ENCODE assay signal across 29 mouse cellular contexts in genomic region chr14:106379645-106380044, GRCm38 (mm10).
DNase-seq lines count a peak whose midpoint lies in the region; ATAC-seq and TF ChIP-seq lines count a peak whose summit lies in the region.
"Had no signal": no experiment of that assay in that cellular context is flagged by ENCODE, and none has a peak within 500 bp of the region (broad histone marks: within the 10 kb centered on the region; RNA-seq: fewer than 3 reads in every experiment).

No protein-coding gene starts in this region.

- no peaks in the 10 kb centered on the region for H3K4me1 ChIP-seq in heart, embryonic 15.5 days (replicated peaks)
- H3K4me1 ChIP-seq in kidney, embryonic 16.5 days (ENCODE audit: insufficient read depth, low read length), result 0 out of 2 replicates have a peak, but pooled peaks cover 3% of the 10 kb centered on the region
- H3K4me1 ChIP-seq in limb, embryonic 14.5 days (ENCODE audit: control insufficient read depth, insufficient read depth, low read length), result 0 out of 2 replicates have a peak, but pooled peaks cover 2% of the 10 kb centered on the region
- H3K4me1 ChIP-seq: embryonic facial prominence, embryonic 13.5 days; embryonic facial prominence, embryonic 15.5 days; forebrain, embryonic 10.5 days; forebrain, embryonic 12.5 days had no signal

- no peak for TF ChIP-seq CTCF in brain, embryonic 14.5 days (IDR thresholded peaks at IDR 0.05; ENCODE audit: borderline replicate concordance, extremely low read depth, insufficient read depth, insufficient read length)

- H3K4me2 ChIP-seq in heart, embryonic 15.5 days, result no peak overlapping the region
- no peak overlapping the region for H3K4me2 ChIP-seq in kidney, embryonic 16.5 days (replicated peaks; ENCODE audit: low read depth, low read length)
- no peak overlapping the region for H3K4me2 ChIP-seq in limb, embryonic 14.5 days (replicated peaks; ENCODE audit: low read depth, low read length, severe bottlenecking)
- H3K4me2 ChIP-seq: embryonic facial prominence, embryonic 13.5 days; embryonic facial prominence, embryonic 15.5 days; forebrain, embryonic 12.5 days had no signal

- no peaks in the 10 kb centered on the region for H3K27me3 ChIP-seq in heart, embryonic 15.5 days
- H3K27me3 ChIP-seq in kidney, embryonic 16.5 days (ENCODE audit: insufficient read depth, low read length), result no peaks in the 10 kb centered on the region
- H3K27me3 ChIP-seq in limb, embryonic 14.5 days (ENCODE audit: control insufficient read depth, insufficient read depth, low read length), result no peaks in the 10 kb centered on the region
- H3K27me3 ChIP-seq: CH12.LX; embryonic facial prominence, embryonic 13.5 days; embryonic facial prominence, embryonic 15.5 days; forebrain, embryonic 12.5 days had no signal

- H3K9me3 ChIP-seq in heart, embryonic 15.5 days (replicated peaks), result no peaks in the 10 kb centered on the region
- H3K9me3 ChIP-seq in kidney, embryonic 16.5 days (ENCODE audit: low read length), result no peaks in the 10 kb centered on the region
- no peaks in the 10 kb centered on the region for H3K9me3 ChIP-seq in limb, embryonic 14.5 days (ENCODE audit: control insufficient read depth, low read length)
- H3K9me3 ChIP-seq: embryonic facial prominence, embryonic 13.5 days; embryonic facial prominence, embryonic 15.5 days; forebrain, embryonic 10.5 days; forebrain, embryonic 12.5 days had no signal

- no peak overlapping the region for H3K9ac ChIP-seq in heart, embryonic 15.5 days
- H3K9ac ChIP-seq in kidney, embryonic 16.5 days (replicated peaks; ENCODE audit: low read length), result no peak overlapping the region
- no peak overlapping the region for H3K9ac ChIP-seq in limb, embryonic 14.5 days (ENCODE audit: low read depth, low read length, severe bottlenecking)
- H3K9ac ChIP-seq: embryonic facial prominence, embryonic 13.5 days; embryonic facial prominence, embryonic 15.5 days; forebrain, embryonic 12.5 days had no signal

- no peak for TF ChIP-seq POLR2A in brain, embryonic 14.5 days (IDR thresholded peaks at IDR 0.05; ENCODE audit: borderline replicate concordance, extremely low read depth, insufficient read depth, insufficient read length, poor library complexity, severe bottlenecking)
- no peak for TF ChIP-seq POLR2A in limb, embryonic 14.5 days (IDR thresholded peaks at IDR 0.05; ENCODE audit: borderline replicate concordance, extremely low read depth, insufficient read depth, insufficient read length)

- WGBS in heart, embryonic 15.5 days, result 74% methylated on average over 4 of the region's 4 CpGs
- WGBS in kidney, embryonic 16.5 days, result 60% methylated on average over 4 of the region's 4 CpGs
- 23% methylated on average over 4 of the region's 4 CpGs for WGBS in limb, embryonic 14.5 days

- H3K36me3 ChIP-seq in heart, embryonic 15.5 days, result no peaks in the 10 kb centered on the region
- H3K36me3 ChIP-seq in kidney, embryonic 16.5 days (ENCODE audit: insufficient read depth, low read length), result no peaks in the 10 kb centered on the region
- no peaks in the 10 kb centered on the region for H3K36me3 ChIP-seq in limb, embryonic 14.5 days (ENCODE audit: control insufficient read depth, insufficient read depth, low read length)
- H3K36me3 ChIP-seq: embryonic facial prominence, embryonic 13.5 days; embryonic facial prominence, embryonic 15.5 days; forebrain, embryonic 10.5 days; forebrain, embryonic 12.5 days; G1E had no signal

- DNase-seq in heart, adult 9 months (ENCODE audit: low spot score in 2 of 2), result no peak
- no peak for DNase-seq in kidney, postnatal 10 days
- peak; percentile 6 for DNase-seq in brain, embryonic 14.5 days (ENCODE audit: low read depth)
- peak; percentile 48 for DNase-seq in limb, embryonic 14.5 days (ENCODE audit: low spot score)
- DNase-seq: adrenal gland, adult 8-10 months; adrenal gland, postnatal 14 days; adrenal gland, postnatal 36 days; B cell, adult 2 months; cerebellum, adult 11 months; cerebellum, adult 18-20 months; cerebellum, adult 8-10 months; cerebellum, adult 9-11 months; cerebellum, postnatal 14 days; cerebellum, postnatal 36 days; embryo, embryonic 11 days had no signal

- no peak overlapping the region for H3K4me3 ChIP-seq in heart, embryonic 15.5 days
- no peak overlapping the region for H3K4me3 ChIP-seq in kidney, embryonic 16.5 days (ENCODE audit: low read length)
- H3K4me3 ChIP-seq in limb, embryonic 14.5 days (replicated peaks; ENCODE audit: low read length), result no peak overlapping the region
- H3K4me3 ChIP-seq: embryonic facial prominence, embryonic 13.5 days; embryonic facial prominence, embryonic 15.5 days; erythroblast, embryonic 14.5 days; forebrain, embryonic 10.5 days; forebrain, embryonic 12.5 days had no signal

- H3K27ac ChIP-seq in heart, embryonic 15.5 days, result 0 out of 2 replicates have a peak overlapping the region, but pooled peaks have one; percentile 34
- H3K27ac ChIP-seq in kidney, embryonic 16.5 days (ENCODE audit: low read length), result no peak overlapping the region
- no peak overlapping the region for H3K27ac ChIP-seq in limb, embryonic 14.5 days (replicated peaks; ENCODE audit: low read depth, low read length)
- H3K27ac ChIP-seq: embryonic facial prominence, embryonic 13.5 days; embryonic facial prominence, embryonic 15.5 days; forebrain, embryonic 10.5 days; forebrain, embryonic 12.5 days had no signal

- ATAC-seq in heart, embryonic 15.5 days (replicated peaks; ENCODE audit: insufficient number of reproducible peaks, insufficient read depth, low FRiP score, low read depth), result no peak
- ATAC-seq in kidney, embryonic 16.5 days (ENCODE audit: low FRiP score, low TSS enrichment), result peak; percentile 27; the same call in 1 of the 2 replicates
- ATAC-seq in limb, embryonic 14.5 days (ENCODE audit: low FRiP score, low read depth), result peak; percentile 44
- no peak for ATAC-seq in inflammation-experienced regulatory T-cells, adult 6 months
- ATAC-seq: activated CD4-positive, CD25-positive, alpha-beta regulatory T cell, adult 4 months; CD4-positive, CD25-positive, alpha-beta regulatory T cell, adult 4 months; forebrain, embryonic 14.5 days; Patski had no signal

Comparison
In these comparisons a context has a peak if more than half of its experiments do, and no peak if none do; other contexts are left out.
1. ATAC-seq: peak in kidney, embryonic 16.5 days (single experiment) and limb, embryonic 14.5 days (single experiment); none in heart, embryonic 15.5 days (single experiment) and inflammation-experienced regulatory T-cells, adult 6 months (single experiment).
2. DNase-seq: peak in brain, embryonic 14.5 days (single experiment) and limb, embryonic 14.5 days (single experiment); none in heart, adult 9 months (0 of 2) and kidney, postnatal 10 days (single experiment).